Mouse (Mus musculus): ENCODE results near the gene Gm21958.

- TF ChIP-seq CTCF (IDR thresholded peaks at IDR 0.05; ENCODE audit: low read depth) (no peak), EP300 (IDR thresholded peaks at IDR 0.05; ENCODE audit: low read depth) (no peak)
Observed at GRCm38 (mm10) chr3:54734411-54735246, 20.5 kb upstream of the Gm21958 start.

All from heart, postnatal 0 days (tissue).